Mouse (Mus musculus) kidney, adult 10 weeks (tissue): Measurements from ENCODE around the gene Olfr108. TPM values are rescaled to one million over a fixed set of nuclear protein-coding genes. Genes with fewer than 3 reads are reported as not detected.

Experiments
- polyA plus RNA-seq: library from polyadenylated mRNA; stranded (reverse); fragments of 350-450 nt; fragmentation: Illumina TruSeq; extraction: RNeasy Lipid Tissue Mini Kit (QIAGEN cat#74804); gene quantifications from one replicate; pipeline ENCODE4 v1.2.3, GENCODE M21; 2014; ENCODE audit warnings: low read depth, low replicate concordance

Olfr108 gene
- polyA plus RNA-seq, result not detected

DNA sequence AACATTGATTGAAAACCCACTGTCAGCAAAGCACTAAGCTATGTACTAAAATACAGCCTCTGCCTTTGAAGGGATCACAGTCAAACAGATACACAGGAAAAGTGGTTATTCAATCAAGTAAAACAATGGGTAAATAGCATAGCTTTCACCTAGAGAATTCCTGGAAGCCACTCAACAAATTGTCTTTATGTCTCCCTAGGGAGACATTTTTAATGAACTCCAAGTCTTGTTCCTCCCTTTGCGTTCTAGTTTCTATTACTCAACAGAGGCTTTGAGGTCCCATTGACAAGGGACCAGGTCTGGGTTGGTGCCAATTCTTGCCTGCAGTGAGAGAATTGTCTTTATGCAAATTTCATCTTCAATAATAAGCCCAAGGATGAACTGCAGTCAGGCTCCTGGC lies at the start of gene Olfr108:
Gene Olfr108 (plus strand): TSS at position 301 of the 400 bp plus-strand sequence.

DNA sequence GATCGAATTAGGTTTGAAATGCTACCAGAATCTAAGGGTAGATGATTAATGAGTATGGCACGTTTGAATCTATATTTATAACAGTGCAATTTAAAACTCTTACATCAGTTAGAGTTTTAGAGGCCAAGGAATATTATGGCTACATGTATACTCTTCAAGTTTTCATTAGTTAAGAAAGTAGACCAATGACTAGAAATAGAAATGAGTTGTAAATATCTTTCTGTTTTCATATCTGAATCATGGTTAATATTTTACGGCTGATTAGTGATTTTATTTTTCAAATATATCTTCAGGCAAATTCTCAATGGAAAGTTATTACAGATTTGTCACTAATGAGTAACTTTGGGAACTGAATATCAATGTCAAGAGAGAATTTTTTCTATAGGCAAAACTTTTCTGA lies 46.4 kb upstream of the Olfr108 start, which contains the start of gene Olfr107:
Gene Olfr107 (plus strand): TSS at position 301 of the 400 bp plus-strand sequence.

GRCm38 (mm10) chr17:37458616-37459015 lies 13.3 kb downstream of the Olfr108 start, which contains the start of gene Olfr109:
TSS of gene Olfr109 (plus strand) at chr17:37458916.

DNA sequence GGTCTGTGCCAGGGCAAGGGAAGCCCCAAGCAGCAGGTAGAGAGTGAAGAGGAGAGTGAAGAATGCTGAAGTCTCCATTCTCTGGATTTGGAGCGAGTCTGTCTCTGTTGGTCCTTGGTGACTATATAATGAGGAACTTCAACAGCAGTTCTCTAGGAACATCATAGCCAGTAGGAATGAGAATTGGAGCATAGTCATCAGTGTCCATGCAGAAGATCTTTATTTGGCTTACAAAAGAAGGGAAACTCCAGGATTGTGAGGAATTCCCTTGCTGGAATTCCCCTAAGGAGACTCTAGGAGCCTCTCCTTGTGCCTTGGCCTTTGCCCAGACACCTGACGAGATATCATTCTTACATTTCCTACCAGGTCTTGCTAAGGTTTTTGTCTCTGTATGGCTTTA lies 38.2 kb downstream of the Olfr108 start, which contains the start of gene H2-M2:
Gene H2-M2 (minus strand): TSS at position 101 of the 400 bp plus-strand sequence.

GRCm38 (mm10) chr17:37491930-37492518 lies 46.7 kb downstream of the Olfr108 start, which contains the start of gene Olfr110:
TSS of gene Olfr110 (plus strand) at chr17:37492468.

Other genes starting within 250 kb of the Olfr108 start
- not detected for gene Olfr94, start 244.5 kb upstream of the Olfr108 start, polyA plus RNA-seq
- gene Olfr95, start 232.4 kb upstream of the Olfr108 start, polyA plus RNA-seq, result not detected
- not detected for gene Olfr96, start 225.3 kb upstream of the Olfr108 start, polyA plus RNA-seq
- not detected for gene Olfr97, start 208.2 kb upstream of the Olfr108 start, polyA plus RNA-seq
- not detected for gene Olfr98, start 181.7 kb upstream of the Olfr108 start, polyA plus RNA-seq
- 0.85 TPM for gene H2-M3, start 175.3 kb upstream of the Olfr108 start, polyA plus RNA-seq
- not detected for gene Olfr99, start 162.0 kb upstream of the Olfr108 start, polyA plus RNA-seq
- gene Olfr101, start 141.2 kb upstream of the Olfr108 start, polyA plus RNA-seq, result not detected
- gene Olfr102, start 128.4 kb upstream of the Olfr108 start, polyA plus RNA-seq, result not detected
- not detected for gene Olfr103, start 105.8 kb upstream of the Olfr108 start, polyA plus RNA-seq
- not detected for gene Olfr104-ps, start 85.9 kb upstream of the Olfr108 start, polyA plus RNA-seq
- not detected for gene Olfr105-ps, start 66.4 kb upstream of the Olfr108 start, polyA plus RNA-seq
- not detected for gene Olfr106-ps, start 55.1 kb upstream of the Olfr108 start, polyA plus RNA-seq
- gene Olfr107, start 46.3 kb upstream of the Olfr108 start, polyA plus RNA-seq, result not detected
- gene Olfr109, start 13.4 kb downstream of the Olfr108 start, polyA plus RNA-seq, result not detected
- gene H2-M2, start 38.1 kb downstream of the Olfr108 start, polyA plus RNA-seq, result not detected
- gene Olfr110, start 47.0 kb downstream of the Olfr108 start, polyA plus RNA-seq, result not detected
- not detected for gene Olfr111, start 62.5 kb downstream of the Olfr108 start, polyA plus RNA-seq
- gene Olfr112, start 124.0 kb downstream of the Olfr108 start, polyA plus RNA-seq, result not detected
- not detected for gene Olfr113, start 132.2 kb downstream of the Olfr108 start, polyA plus RNA-seq
- gene Olfr114, start 147.3 kb downstream of the Olfr108 start, polyA plus RNA-seq, result not detected
- gene Olfr115, start 181.6 kb downstream of the Olfr108 start, polyA plus RNA-seq, result not detected
- gene Olfr116, start 181.7 kb downstream of the Olfr108 start, polyA plus RNA-seq, result not detected
- gene Olfr117, start 218.3 kb downstream of the Olfr108 start, polyA plus RNA-seq, result not detected
- gene Olfr118, start 221.5 kb downstream of the Olfr108 start, polyA plus RNA-seq, result not detected